8 mouse cellular contexts compared by ENCODE assay signal in the genomic region with DNA sequence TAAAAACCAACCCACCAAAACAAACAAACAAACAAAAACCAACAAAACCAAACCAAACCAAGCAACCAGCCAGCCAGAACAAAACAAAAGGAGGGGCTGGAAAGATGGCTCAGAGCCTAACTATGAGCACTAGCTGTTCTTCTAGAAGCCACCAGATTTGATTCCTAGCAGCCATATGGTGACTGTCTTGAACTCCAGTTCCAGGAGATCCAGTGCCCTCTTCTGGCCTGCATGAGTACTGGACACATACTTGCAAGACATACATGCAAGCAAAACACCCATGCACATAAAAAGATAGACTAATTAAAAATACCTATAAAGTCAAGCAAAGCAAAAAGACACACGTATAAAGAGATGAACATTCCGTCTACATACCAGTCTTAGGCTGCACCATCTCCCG. TPM values are rescaled to one million over a fixed set of nuclear protein-coding genes. Genes with fewer than 3 reads are reported as not detected.
DNase-seq lines count a peak whose midpoint lies in the region; ATAC-seq lines count a peak whose summit lies in the region.

No protein-coding gene starts in this region.

- ATAC-seq in CD4-positive, CD25-positive, alpha-beta regulatory T cell, adult 4 months = no peak

- peak; percentile 49 for DNase-seq in CD4-positive, CD25-positive, alpha-beta regulatory T cell, adult 2 months (ENCODE audit: low read depth, low spot score)
- peak; percentile 14 to 29 for DNase-seq in layer of hippocampus, postnatal 10 days (ENCODE audit: low spot score in 2 of 2)
- DNase-seq in layer of hippocampus, postnatal 36 days = no peak
- DNase-seq in c-Kit-positive CD71-positive TER-119-positive erythroid progenitor cells, embryonic 14.5 days (ENCODE audit: low spot score) = peak; percentile 2
- peak; percentile 54 for DNase-seq in lung, postnatal 14 days
- no peak for DNase-seq in right cerebral cortex, adult 2 months (ENCODE audit: low spot score in 2 of 2)
- no peak for DNase-seq in left cerebral cortex, adult 11 months (ENCODE audit: low spot score)

RNA-seq across cellular contexts. Expression of a gene that starts 43.7 kb away (rescaled TPM):
- polyA plus RNA-seq in CD4-positive, CD25-positive, alpha-beta regulatory T cell, adult 4 months (2017; shearing (Covaris generic)) = not detected
- 1 to 10 TPM; 1.7 to 2.9 TPM for total RNA-seq in layer of hippocampus, postnatal 10 days (2021)
- total RNA-seq in layer of hippocampus, postnatal 36 days (2021) = 1 to 10 TPM; 2.4 to 2.7 TPM

RNA-seq across cellular contexts. Expression of a gene that starts 46.1 kb away (rescaled TPM):
- polyA plus RNA-seq in CD4-positive, CD25-positive, alpha-beta regulatory T cell, adult 4 months (2017; shearing (Covaris generic)) = 10 to 100 TPM; 17.5 to 26.8 TPM
- 10 to 100 TPM; 84.6 to 89.3 TPM for total RNA-seq in layer of hippocampus, postnatal 10 days (2021)
- 10 to 100 TPM; 76.8 to 81.3 TPM for total RNA-seq in layer of hippocampus, postnatal 36 days (2021)

Comparison
In these comparisons a context has a peak if more than half of its experiments do, and no peak if none do; other contexts are left out.
1. DNase-seq: peak in CD4-positive, CD25-positive, alpha-beta regulatory T cell, adult 2 months (single experiment), layer of hippocampus, postnatal 10 days (2 of 2), c-Kit-positive CD71-positive TER-119-positive erythroid progenitor cells, embryonic 14.5 days (single experiment) and lung, postnatal 14 days (single experiment); none in layer of hippocampus, postnatal 36 days (0 of 2), right cerebral cortex, adult 2 months (0 of 2) and left cerebral cortex, adult 11 months (single experiment).